Mouse (Mus musculus) forebrain, embryonic 15.5 days (tissue): ENCODE measurements around the gene Lrrn2. TPM values are rescaled to one million over a fixed set of nuclear protein-coding genes. Genes with fewer than 3 reads are reported as not detected.
A peak's percentile ranks its signal among the peaks of the same experiment; 100 is the strongest.

ENCODE experiments used
- ATAC-seq: fragments of 200-750 bp; cut with Nextera tagmentation; replicated peaks from 2 replicates; pipeline ENCODE4 v1.8.0; 2017; ENCODE audit warnings: mild to moderate bottlenecking, moderate TSS enrichment, moderate library complexity
- H3K27ac ChIP-seq: fragments of 300-500 bp; sonication (generic); replicated peaks from 2 replicates; pipeline ENCODE4 v1.5.1; 2015; ENCODE audit warnings: mild to moderate bottlenecking, inconsistent platforms
- H3K27me3 ChIP-seq: fragments of 300-500 bp; sonication (generic); 2 replicates; pipeline ENCODE4 v1.6.1; 2015; ENCODE audit warnings: inconsistent platforms
- H3K36me3 ChIP-seq: fragments of 300-500 bp; sonication (generic); 2 replicates; pipeline ENCODE4 v1.6.1; 2015; ENCODE audit warnings: mild to moderate bottlenecking, inconsistent platforms
- H3K4me1 ChIP-seq: fragments of 300-500 bp; sonication (generic); 2 replicates; pipeline ENCODE4 v1.6.1; 2015; ENCODE audit warnings: inconsistent platforms
- H3K4me2 ChIP-seq: fragments of 300-500 bp; sonication (generic); replicated peaks from 2 replicates; pipeline ENCODE4 v1.6.1; 2015; ENCODE audit warnings: mild to moderate bottlenecking, inconsistent platforms
- H3K4me3 ChIP-seq: fragments of 300-500 bp; sonication (generic); 2 replicates; pipeline ENCODE4 v1.5.1; 2015; ENCODE audit warnings: mild to moderate bottlenecking, inconsistent platforms
- H3K9ac ChIP-seq: fragments of 300-500 bp; sonication (generic); replicated peaks from 2 replicates; pipeline ENCODE4 v1.6.1; 2015; ENCODE audit warnings: mild to moderate bottlenecking, inconsistent platforms
- H3K9me3 ChIP-seq: fragments of 300-500 bp; sonication (generic); 2 replicates; pipeline ENCODE4 v1.6.1; 2016; ENCODE audit warnings: inconsistent platforms
- WGBS: fragments of 180-500 bp; shearing (Covaris S2); methylation state at CpG from one replicate; pipeline ENCODE4 v1.1.7; 2015; ENCODE audit warnings: mixed read lengths; 5-methylcytosine and 5-hydroxymethylcytosine counted together
- polyA plus RNA-seq: library from polyadenylated mRNA; unstranded; fragments of >200 nt; fragmentation: Nextera tagmentation; extraction: Ambion mirVana; gene quantifications from 2 replicates; pipeline ENCODE4 v1.2.1, GENCODE M21; 2015

The Lrrn2 gene
- polyA plus RNA-seq, 1 experiment from 2014 or later: 50.3 TPM

GRCm38 (mm10) chr1:132853312-132853711 is 26.8 kb upstream of the Lrrn2 start:
- WGBS: 39% methylated on average over 8 of the region's 8 CpGs
- peak; percentile 66 for ATAC-seq
- Histone ChIP-seq H3K9me3 (no peaks in the 10 kb centered on the region), H3K27ac (peak overlapping the region; percentile 39; the same call in 1 of the 2 replicates), H3K4me2 (no peak overlapping the region), H3K4me1 (peaks cover 19% of the 10 kb centered on the region), H3K4me3 (no peak overlapping the region), H3K27me3 (no peaks in the 10 kb centered on the region), H3K36me3 (no peaks in the 10 kb centered on the region), H3K9ac (no peak overlapping the region)

GRCm38 (mm10) chr1:132858516-132859383 is 21.3 kb upstream of the Lrrn2 start:
- WGBS: 16% methylated on average over 5 of the region's 5 CpGs
- no peaks in the 10 kb centered on the region for H3K27me3 ChIP-seq
- H3K9ac ChIP-seq: no peak overlapping the region
- H3K27ac ChIP-seq: peak overlapping the region; percentile 79
- H3K9me3 ChIP-seq: no peaks in the 10 kb centered on the region
- H3K36me3 ChIP-seq: no peaks in the 10 kb centered on the region
- peaks cover 18% of the 10 kb centered on the region for H3K4me1 ChIP-seq
- peak; percentile 88 for ATAC-seq
- no peak overlapping the region for H3K4me2 ChIP-seq
- H3K4me3 ChIP-seq: no peak overlapping the region

- no peak for ATAC-seq
- Histone ChIP-seq H3K27ac (no peak overlapping the region), H3K36me3 (no peaks in the 10 kb centered on the region), H3K4me1 (peaks cover 7% of the 10 kb centered on the region), H3K27me3 (no peaks in the 10 kb centered on the region), H3K4me2 (no peak overlapping the region), H3K4me3 (no peak overlapping the region), H3K9me3 (no peaks in the 10 kb centered on the region), H3K9ac (no peak overlapping the region)
- 79% methylated on average over 2 of the region's 2 CpGs for WGBS
These were observed 15.9 kb upstream of the Lrrn2 start for GRCm38 (mm10) chr1:132864220-132864619.

- ATAC-seq: no peak
- H3K27ac ChIP-seq: no peak overlapping the region
- WGBS: 85% methylated on average over 4 of the region's 4 CpGs
- no peak overlapping the region for H3K9ac ChIP-seq
- no peak overlapping the region for H3K4me2 ChIP-seq
- H3K36me3 ChIP-seq: no peaks in the 10 kb centered on the region
- H3K4me1 ChIP-seq: no peaks in the 10 kb centered on the region
- no peaks in the 10 kb centered on the region for H3K27me3 ChIP-seq
- no peaks in the 10 kb centered on the region for H3K9me3 ChIP-seq
- no peak overlapping the region for H3K4me3 ChIP-seq
These were observed 14.5 kb upstream of the Lrrn2 start for GRCm38 (mm10) chr1:132865585-132865984.

GRCm38 (mm10) chr1:132870327-132870726 is 9.7 kb upstream of the Lrrn2 start:
- Histone ChIP-seq H3K4me1 (no peaks in the 10 kb centered on the region), H3K36me3 (no peaks in the 10 kb centered on the region), H3K9ac (no peak overlapping the region), H3K27me3 (no peaks in the 10 kb centered on the region), H3K4me3 (no peak overlapping the region), H3K9me3 (no peaks in the 10 kb centered on the region), H3K27ac (no peak overlapping the region), H3K4me2 (no peak overlapping the region)
- ATAC-seq: no peak
- WGBS: 40% methylated on average over 7 of the region's 7 CpGs

GRCm38 (mm10) chr1:132878951-132879610 is 992 bp upstream of the Lrrn2 start:
- Histone ChIP-seq H3K4me2 (no peak overlapping the region), H3K27me3 (no peaks in the 10 kb centered on the region), H3K4me3 (no peak overlapping the region), H3K27ac (peak overlapping the region; percentile 86; the same call in 1 of the 2 replicates), H3K9me3 (no peaks in the 10 kb centered on the region), H3K36me3 (no peaks in the 10 kb centered on the region), H3K4me1 (peaks cover 21% of the 10 kb centered on the region), H3K9ac (no peak overlapping the region)
- WGBS: 18% methylated on average over 11 of the region's 11 CpGs
- no peak for ATAC-seq

GRCm38 (mm10) chr1:132879801-132880160 is 292 bp upstream of the Lrrn2 start:
- H3K27me3 ChIP-seq: no peaks in the 10 kb centered on the region
- H3K36me3 ChIP-seq: no peaks in the 10 kb centered on the region
- WGBS: 14% methylated on average over 8 of the region's 8 CpGs
- peak overlapping the region; percentile 80 for H3K4me2 ChIP-seq
- no peaks in the 10 kb centered on the region for H3K9me3 ChIP-seq
- peak overlapping the region; percentile 70 for H3K4me3 ChIP-seq
- H3K4me1 ChIP-seq: peaks cover 21% of the 10 kb centered on the region
- ATAC-seq: peak; percentile 6; the same call in 1 of the 2 replicates
- H3K9ac ChIP-seq: peak overlapping the region; percentile 87
- H3K27ac ChIP-seq: peak overlapping the region; percentile 86

- Histone ChIP-seq H3K4me3 (peak overlapping the region; percentile 70), H3K9me3 (no peaks in the 10 kb centered on the region), H3K4me2 (peak overlapping the region; percentile 80), H3K4me1 (peaks cover 27% of the 10 kb centered on the region), H3K9ac (peak overlapping the region; percentile 87), H3K27ac (peak overlapping the region; percentile 86), H3K36me3 (no peaks in the 10 kb centered on the region), H3K27me3 (no peaks in the 10 kb centered on the region)
- ATAC-seq: peak; percentile 79
- WGBS: under 1% methylated on average over 28 of the region's 28 CpGs
These were observed 1.1 kb downstream of the Lrrn2 start for GRCm38 (mm10) chr1:132881041-132881761.

- peak overlapping the region; percentile 70 for H3K4me3 ChIP-seq
- WGBS: 34% methylated on average over 9 of the region's 9 CpGs
- ATAC-seq: peak; percentile 12
These were observed 1.8 kb downstream of the Lrrn2 start for GRCm38 (mm10) chr1:132881836-132882235.

GRCm38 (mm10) chr1:132885701-132886100 is 5.6 kb downstream of the Lrrn2 start:
- no peak overlapping the region for H3K4me2 ChIP-seq
- no peak for ATAC-seq
- WGBS: 40% methylated on average over 4 of the region's 4 CpGs
- H3K9me3 ChIP-seq: no peaks in the 10 kb centered on the region
- no peaks in the 10 kb centered on the region for H3K36me3 ChIP-seq
- no peak overlapping the region for H3K27ac ChIP-seq
- no peak overlapping the region for H3K4me3 ChIP-seq
- no peaks in the 10 kb centered on the region for H3K27me3 ChIP-seq
- peaks cover 37% of the 10 kb centered on the region for H3K4me1 ChIP-seq
- H3K9ac ChIP-seq: no peak overlapping the region

More at GRCm38 (mm10) chr1:132881836-132882235, 1.8 kb downstream of the Lrrn2 start:
- Histone ChIP-seq H3K27me3 (no peaks in the 10 kb centered on the region), H3K4me2 (peak overlapping the region; percentile 80), H3K9ac (peak overlapping the region; percentile 87), H3K9me3 (no peaks in the 10 kb centered on the region), H3K27ac (peak overlapping the region; percentile 86), H3K4me1 (peaks cover 33% of the 10 kb centered on the region), H3K36me3 (no peaks in the 10 kb centered on the region)

- no peak for ATAC-seq
- Histone ChIP-seq H3K27me3 (no peaks in the 10 kb centered on the region), H3K36me3 (no peaks in the 10 kb centered on the region), H3K27ac (no peak overlapping the region), H3K4me3 (no peak overlapping the region), H3K4me1 (peaks cover 35% of the 10 kb centered on the region), H3K4me2 (no peak overlapping the region), H3K9me3 (no peaks in the 10 kb centered on the region), H3K9ac (no peak overlapping the region)
- WGBS: 63% methylated on average over 4 of the region's 4 CpGs
These were observed 6.6 kb downstream of the Lrrn2 start for GRCm38 (mm10) chr1:132886626-132887025.

GRCm38 (mm10) chr1:132888811-132889210 is 8.7 kb downstream of the Lrrn2 start:
- Histone ChIP-seq H3K4me1 (peaks cover 26% of the 10 kb centered on the region), H3K9me3 (no peaks in the 10 kb centered on the region), H3K27ac (no peak overlapping the region), H3K9ac (no peak overlapping the region), H3K4me3 (no peak overlapping the region), H3K36me3 (no peaks in the 10 kb centered on the region), H3K4me2 (no peak overlapping the region), H3K27me3 (no peaks in the 10 kb centered on the region)
- no peak for ATAC-seq
- WGBS: 84% methylated on average over 4 of the region's 4 CpGs
